Mouse (Mus musculus): ENCODE measurements around the gene Inpp5b. TPM values are rescaled to one million over a fixed set of nuclear protein-coding genes. Genes with fewer than 3 reads are reported as not detected.
A peak's percentile ranks its signal among the peaks of the same experiment; 100 is the strongest.

The Inpp5b gene
- polyA plus RNA-seq, 1 experiment = 26.9 TPM

GRCm38 (mm10) chr4:124759305-124759811 is 17.7 kb downstream of the Inpp5b start:
- Histone ChIP-seq H3K36me3 (ENCODE audit: control insufficient read depth, insufficient read depth, low read length) (no peaks in the 10 kb centered on the region), H3K27ac (ENCODE audit: control insufficient read depth, insufficient read depth, low read depth, low read length) (no peak overlapping the region), H3K4me1 (ENCODE audit: control insufficient read depth, insufficient read depth, low read length) (no peaks in the 10 kb centered on the region; the same call in 1 of the 2 replicates), H3K27me3 (ENCODE audit: control insufficient read depth, insufficient read depth, low read length) (no peaks in the 10 kb centered on the region), H3K4me3 (ENCODE audit: control insufficient read depth, low read depth, low read length) (no peak overlapping the region)
- no peak for TF ChIP-seq CTCF (IDR thresholded peaks at IDR 0.05; ENCODE audit: control insufficient read depth, insufficient read depth, insufficient replicate concordance, low read depth, low read length)
- no peak for TF ChIP-seq POLR2A (IDR thresholded peaks at IDR 0.05; ENCODE audit: control insufficient read depth, low read depth, low read length)

DNA sequence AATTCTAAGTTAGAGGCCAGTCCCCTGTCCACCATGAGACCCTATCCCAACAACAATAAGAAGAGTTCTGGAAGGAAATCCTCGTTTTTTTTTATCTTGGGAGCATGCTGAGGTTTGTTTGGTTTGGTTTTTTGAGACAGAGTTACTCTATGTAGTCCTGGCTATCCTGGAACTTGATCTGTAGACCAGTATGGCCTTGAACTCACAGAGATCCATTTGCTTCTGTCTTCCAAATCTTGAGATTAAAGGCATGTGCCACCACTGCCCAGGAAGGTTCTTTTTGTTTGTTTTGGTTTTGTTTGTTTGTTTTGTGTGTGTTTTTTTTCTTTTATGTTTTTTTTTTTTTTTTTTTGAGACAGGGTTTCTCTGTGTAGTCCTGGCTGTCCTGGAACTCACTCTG is 19.6 kb downstream of the Inpp5b start:
- H3K27ac ChIP-seq (ENCODE audit: control insufficient read depth, insufficient read depth, low read depth, low read length) = no peak overlapping the region
- H3K27me3 ChIP-seq (ENCODE audit: control insufficient read depth, insufficient read depth, low read length) = no peaks in the 10 kb centered on the region
- no peak overlapping the region for H3K4me3 ChIP-seq (ENCODE audit: control insufficient read depth, low read depth, low read length)
- H3K36me3 ChIP-seq (ENCODE audit: control insufficient read depth, insufficient read depth, low read length) = no peaks in the 10 kb centered on the region
- TF ChIP-seq POLR2A (IDR thresholded peaks at IDR 0.05; ENCODE audit: control insufficient read depth, low read depth, low read length) = no peak
- TF ChIP-seq CTCF (IDR thresholded peaks at IDR 0.05; ENCODE audit: control insufficient read depth, insufficient read depth, insufficient replicate concordance, low read depth, low read length) = no peak
- peaks cover 2% of the 10 kb centered on the region; the same call in 1 of the 2 replicates for H3K4me1 ChIP-seq (ENCODE audit: control insufficient read depth, insufficient read depth, low read length)

DNA sequence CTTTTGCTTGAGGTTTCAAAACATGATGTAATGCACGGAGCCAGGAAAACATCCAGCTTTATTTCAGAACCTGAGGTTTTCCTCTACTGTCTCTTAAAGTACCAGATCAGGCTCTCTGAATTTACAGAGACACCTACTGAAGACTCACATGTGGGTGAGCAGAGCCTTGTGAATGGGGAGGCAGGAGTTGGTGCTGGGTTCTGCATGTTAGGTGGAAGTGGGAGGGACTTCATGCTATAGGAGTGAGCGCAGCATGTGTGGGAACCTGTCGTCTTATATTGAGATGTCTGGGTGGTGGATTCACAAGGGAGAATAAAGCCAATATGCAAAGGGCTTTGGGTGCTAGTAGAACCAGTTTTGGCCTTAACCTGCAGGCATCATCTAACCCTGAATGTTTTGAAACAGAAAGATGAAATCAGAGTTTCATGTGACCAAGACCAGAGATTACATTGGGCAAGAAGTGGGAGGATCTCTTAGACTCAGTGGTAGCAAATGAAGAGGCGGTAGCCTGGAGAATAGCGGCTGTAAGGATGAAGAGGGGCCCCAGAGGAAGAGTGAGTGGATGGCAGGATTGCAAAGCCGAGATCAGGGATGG is 21.3 kb downstream of the Inpp5b start:
- H3K4me3 ChIP-seq (ENCODE audit: control insufficient read depth, low read depth, low read length) = no peak overlapping the region
- no peak for TF ChIP-seq POLR2A (IDR thresholded peaks at IDR 0.05; ENCODE audit: control insufficient read depth, low read depth, low read length)
- no peak for TF ChIP-seq CTCF (IDR thresholded peaks at IDR 0.05; ENCODE audit: control insufficient read depth, insufficient read depth, insufficient replicate concordance, low read depth, low read length)
- H3K4me1 ChIP-seq (ENCODE audit: control insufficient read depth, insufficient read depth, low read length) = peaks cover 6% of the 10 kb centered on the region
- H3K27me3 ChIP-seq (ENCODE audit: control insufficient read depth, insufficient read depth, low read length) = no peaks in the 10 kb centered on the region
- no peak overlapping the region for H3K27ac ChIP-seq (ENCODE audit: control insufficient read depth, insufficient read depth, low read depth, low read length)
- no peaks in the 10 kb centered on the region for H3K36me3 ChIP-seq (ENCODE audit: control insufficient read depth, insufficient read depth, low read length)

DNA sequence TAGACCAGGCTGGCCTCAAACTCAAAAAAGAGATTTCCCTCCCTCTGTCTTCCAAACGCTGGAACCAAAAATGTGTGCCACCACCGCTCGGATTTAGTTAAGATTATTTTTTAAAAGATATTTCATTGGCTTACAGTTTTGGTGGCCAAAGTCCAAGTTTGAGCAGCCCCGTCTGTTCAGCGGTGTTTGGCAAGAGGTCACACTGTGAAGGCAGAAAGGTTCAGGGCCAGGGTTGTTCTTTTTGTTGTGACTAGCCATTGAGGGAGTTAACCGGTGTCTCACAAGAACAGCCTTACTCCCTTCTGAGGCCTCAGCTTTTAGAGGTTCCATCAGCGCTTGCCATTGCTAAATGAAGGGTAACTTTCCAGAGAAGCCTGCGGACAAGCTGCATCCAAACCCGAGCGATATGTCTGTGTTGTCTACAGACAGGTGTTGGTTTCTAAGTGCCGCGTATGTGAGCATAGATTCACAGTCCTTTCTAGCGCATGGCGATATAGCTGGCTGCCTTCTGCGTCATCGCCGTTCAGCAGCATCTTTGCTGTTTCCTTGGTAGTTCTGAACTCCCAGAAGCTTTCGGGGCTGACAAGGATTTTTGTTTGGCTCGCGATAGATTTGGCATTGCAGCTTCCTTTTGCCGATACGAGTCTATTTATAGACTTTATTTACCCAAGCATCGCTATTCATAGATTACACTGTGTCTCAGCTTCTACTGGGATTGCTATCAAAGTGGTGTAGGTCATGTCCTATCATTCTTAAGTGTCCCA is 24.3 kb downstream of the Inpp5b start:
- no peak overlapping the region for H3K4me3 ChIP-seq (ENCODE audit: control insufficient read depth, low read depth, low read length)
- H3K4me1 ChIP-seq (ENCODE audit: control insufficient read depth, insufficient read depth, low read length) = peaks cover 6% of the 10 kb centered on the region
- H3K27ac ChIP-seq (ENCODE audit: control insufficient read depth, insufficient read depth, low read depth, low read length) = peak overlapping the region; percentile 81
- TF ChIP-seq CTCF (IDR thresholded peaks at IDR 0.05; ENCODE audit: control insufficient read depth, insufficient read depth, insufficient replicate concordance, low read depth, low read length) = no peak
- no peak for TF ChIP-seq POLR2A (IDR thresholded peaks at IDR 0.05; ENCODE audit: control insufficient read depth, low read depth, low read length)
- no peaks in the 10 kb centered on the region for H3K36me3 ChIP-seq (ENCODE audit: control insufficient read depth, insufficient read depth, low read length)
- no peaks in the 10 kb centered on the region for H3K27me3 ChIP-seq (ENCODE audit: control insufficient read depth, insufficient read depth, low read length)

DNA sequence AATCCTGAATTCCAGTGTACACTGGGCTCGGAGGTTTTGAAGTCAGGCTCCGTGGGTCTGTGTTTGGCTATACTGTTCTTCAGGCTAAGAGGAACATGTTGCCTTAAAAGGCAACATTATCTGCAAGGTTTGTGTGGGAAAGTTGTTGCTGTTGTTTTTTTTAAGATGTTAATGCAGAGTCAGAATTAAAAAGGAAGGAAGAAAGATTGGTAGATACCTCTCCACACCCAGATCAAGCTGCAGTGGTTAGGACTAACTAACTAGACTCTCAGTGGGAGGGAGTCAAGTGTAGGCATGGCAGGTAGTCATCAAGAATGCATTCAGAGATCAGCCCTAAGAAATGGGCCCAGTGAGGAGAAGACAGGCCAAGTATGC is 24.9 kb downstream of the Inpp5b start:
- TF ChIP-seq CTCF (IDR thresholded peaks at IDR 0.05; ENCODE audit: control insufficient read depth, insufficient read depth, insufficient replicate concordance, low read depth, low read length) (no peak), POLR2A (IDR thresholded peaks at IDR 0.05; ENCODE audit: control insufficient read depth, low read depth, low read length) (no peak)
- no peaks in the 10 kb centered on the region for H3K27me3 ChIP-seq (ENCODE audit: control insufficient read depth, insufficient read depth, low read length)
- H3K36me3 ChIP-seq (ENCODE audit: control insufficient read depth, insufficient read depth, low read length) = no peaks in the 10 kb centered on the region
- no peak overlapping the region for H3K4me3 ChIP-seq (ENCODE audit: control insufficient read depth, low read depth, low read length)
- peak overlapping the region; percentile 66 for H3K27ac ChIP-seq (ENCODE audit: control insufficient read depth, insufficient read depth, low read depth, low read length)
- peaks cover 6% of the 10 kb centered on the region for H3K4me1 ChIP-seq (ENCODE audit: control insufficient read depth, insufficient read depth, low read length)

DNA sequence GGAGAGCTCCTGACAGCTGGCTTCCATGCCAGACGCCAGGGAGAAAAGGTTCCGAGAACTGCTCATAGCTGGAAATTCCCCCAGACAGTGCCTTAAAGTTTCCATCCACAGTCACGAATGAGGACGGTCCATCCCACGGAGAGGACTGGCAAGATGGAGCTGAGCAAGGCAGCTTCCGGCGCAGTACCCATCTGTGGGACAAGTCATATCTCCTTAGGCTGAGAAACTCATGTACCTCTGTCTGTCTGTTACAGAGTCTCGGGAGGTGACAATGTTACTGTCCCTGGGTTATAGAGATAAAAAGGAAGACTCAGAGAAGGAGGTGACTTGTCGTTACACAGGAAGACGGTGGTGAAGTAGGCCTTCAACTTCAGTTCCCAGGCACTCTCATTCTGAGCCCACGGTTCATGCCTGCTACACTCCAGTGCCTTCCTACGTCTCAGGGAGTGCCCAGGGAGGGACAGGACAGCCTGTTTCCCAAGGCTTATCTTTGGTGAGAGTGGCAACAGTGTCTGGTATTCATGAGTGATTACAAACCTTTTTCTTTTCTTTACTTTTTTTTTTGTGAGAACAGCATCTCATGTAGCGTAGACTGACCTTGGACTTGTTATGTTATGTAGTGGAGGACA is 27.4 kb downstream of the Inpp5b start:
- Histone ChIP-seq H3K27ac (ENCODE audit: control insufficient read depth, insufficient read depth, low read depth, low read length) (peak overlapping the region; percentile 60), H3K4me3 (ENCODE audit: control insufficient read depth, low read depth, low read length) (no peak overlapping the region), H3K4me1 (ENCODE audit: control insufficient read depth, insufficient read depth, low read length) (peaks cover 8% of the 10 kb centered on the region), H3K27me3 (ENCODE audit: control insufficient read depth, insufficient read depth, low read length) (no peaks in the 10 kb centered on the region), H3K36me3 (ENCODE audit: control insufficient read depth, insufficient read depth, low read length) (no peaks in the 10 kb centered on the region)
- TF ChIP-seq CTCF (IDR thresholded peaks at IDR 0.05; ENCODE audit: control insufficient read depth, insufficient read depth, insufficient replicate concordance, low read depth, low read length) = no peak
- 0 out of 2 replicates have a peak, but pooled peaks have one; percentile 19 for TF ChIP-seq POLR2A (IDR thresholded peaks at IDR 0.05; ENCODE audit: control insufficient read depth, low read depth, low read length)

DNA sequence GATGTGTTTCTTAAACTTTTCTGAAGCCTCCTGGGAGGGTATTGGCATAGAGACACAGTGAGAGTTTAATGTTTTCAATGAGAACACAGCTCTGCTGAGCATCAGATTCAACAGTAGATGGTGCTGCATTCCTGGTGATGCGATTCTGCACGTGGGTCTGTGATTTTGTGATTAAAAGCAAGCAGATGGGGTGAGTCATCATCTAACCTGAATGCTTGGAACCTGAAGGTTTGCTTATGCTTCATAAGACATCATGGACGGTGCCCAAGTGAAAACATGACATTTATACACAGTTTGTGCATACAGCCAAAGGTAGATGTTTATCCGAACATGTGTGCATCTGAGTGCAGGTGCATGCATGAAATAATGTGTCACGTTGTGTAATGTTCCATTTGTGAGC is 29.0 kb downstream of the Inpp5b start:
- Histone ChIP-seq H3K36me3 (ENCODE audit: control insufficient read depth, insufficient read depth, low read length) (no peaks in the 10 kb centered on the region), H3K27ac (ENCODE audit: control insufficient read depth, insufficient read depth, low read depth, low read length) (no peak overlapping the region), H3K4me3 (ENCODE audit: control insufficient read depth, low read depth, low read length) (no peak overlapping the region), H3K4me1 (ENCODE audit: control insufficient read depth, insufficient read depth, low read length) (peaks cover 8% of the 10 kb centered on the region), H3K27me3 (ENCODE audit: control insufficient read depth, insufficient read depth, low read length) (no peaks in the 10 kb centered on the region)
- no peak for TF ChIP-seq CTCF (IDR thresholded peaks at IDR 0.05; ENCODE audit: control insufficient read depth, insufficient read depth, insufficient replicate concordance, low read depth, low read length)
- no peak for TF ChIP-seq POLR2A (IDR thresholded peaks at IDR 0.05; ENCODE audit: control insufficient read depth, low read depth, low read length)

Measured in testis, adult 2 months (tissue).